Mouse (Mus musculus) adrenal gland, postnatal 36 days (tissue): Measurements from ENCODE around the gene Angptl4. TPM values are rescaled to one million over a fixed set of nuclear protein-coding genes. Genes with fewer than 3 reads are reported as not detected.
"Not testable (repeated sequence)": the region's sequence is repeated elsewhere in the genome, so short reads cannot be mapped to it uniquely, and the experiment has no call there.

Experiments used
- DNase-seq, 2 experiments: peaks; one replicate each; pipeline ENCODE4 v3.0.0; 2021; ENCODE audit warnings: mixed read lengths in 1 of 2
- total RNA-seq, 2 experiments: library from RNA; stranded (reverse); gene quantifications; 2 replicates each; pipeline ENCODE4 v1.2.3; 2021

Angptl4 gene
- total RNA-seq, 2 experiments from 2014 or later, result 62.7 to 110 TPM

DNA sequence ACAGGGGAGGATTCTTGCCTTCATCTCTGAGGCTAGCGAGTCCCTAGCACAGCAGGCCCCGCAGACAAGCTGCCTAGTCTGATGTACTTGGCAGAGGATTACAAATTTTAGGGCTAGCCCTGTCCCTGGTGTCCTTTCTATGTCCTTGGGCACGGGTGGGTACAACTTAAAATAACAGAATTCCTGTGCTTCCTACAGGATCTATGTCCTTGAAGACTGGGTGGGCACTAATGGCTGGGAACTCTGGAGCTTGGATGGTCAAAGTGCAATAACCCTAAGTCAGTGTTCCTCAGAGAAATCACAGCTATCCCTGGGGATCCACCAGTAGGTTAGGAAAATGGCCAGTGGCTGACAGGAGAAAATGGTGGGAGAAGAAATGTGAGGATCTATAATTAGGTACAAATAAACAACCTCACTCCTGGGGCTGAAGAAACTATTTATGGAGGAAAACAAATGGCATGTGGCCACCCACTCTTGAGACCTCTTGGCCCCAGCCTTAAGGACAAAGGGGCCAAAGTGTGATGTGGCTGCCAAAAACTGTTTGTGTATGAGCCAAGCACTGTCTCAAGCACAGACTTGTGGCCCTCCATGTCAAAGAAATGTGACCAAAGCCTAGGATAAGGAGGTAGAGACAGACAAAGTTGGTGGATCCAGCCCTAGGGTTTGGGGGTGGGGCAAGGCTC, 25.4 kb downstream of the Angptl4 start:
- DNase-seq, result peak; percentile 20 to 52

DNA sequence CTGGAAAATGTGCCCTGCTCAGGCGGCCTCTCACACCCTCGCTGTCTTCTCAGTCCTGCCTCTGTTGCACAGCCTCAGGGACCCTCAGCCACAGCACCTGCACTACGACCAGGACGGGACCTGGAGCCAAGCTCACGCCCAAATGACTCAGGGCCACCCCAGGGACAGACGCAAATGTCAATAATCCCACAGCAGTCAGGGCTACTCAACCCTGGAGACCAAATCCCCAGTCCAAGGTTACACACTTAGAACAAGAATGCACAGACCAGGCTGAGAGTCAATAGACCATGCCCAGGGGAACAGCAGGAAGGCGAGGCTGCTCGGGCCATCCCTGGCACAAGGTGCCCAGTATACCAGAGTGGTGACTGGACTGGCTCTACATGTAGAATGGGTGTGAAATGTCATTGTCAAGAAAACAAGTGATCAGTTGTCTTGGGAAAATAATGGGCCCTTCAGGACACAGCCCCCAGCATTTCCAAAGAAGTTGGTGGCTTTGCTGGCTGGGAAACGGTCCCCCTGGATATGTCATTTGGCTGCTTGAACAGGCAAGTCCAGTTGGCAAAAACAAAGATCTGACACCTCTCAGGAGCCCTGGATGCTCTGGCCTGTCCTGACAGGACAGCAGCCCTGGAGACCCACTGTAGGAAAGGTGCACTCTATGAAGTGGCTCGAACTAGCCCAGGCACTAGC, 26.1 kb downstream of the Angptl4 start:
- DNase-seq, result peak; percentile 77 to 82

DNA sequence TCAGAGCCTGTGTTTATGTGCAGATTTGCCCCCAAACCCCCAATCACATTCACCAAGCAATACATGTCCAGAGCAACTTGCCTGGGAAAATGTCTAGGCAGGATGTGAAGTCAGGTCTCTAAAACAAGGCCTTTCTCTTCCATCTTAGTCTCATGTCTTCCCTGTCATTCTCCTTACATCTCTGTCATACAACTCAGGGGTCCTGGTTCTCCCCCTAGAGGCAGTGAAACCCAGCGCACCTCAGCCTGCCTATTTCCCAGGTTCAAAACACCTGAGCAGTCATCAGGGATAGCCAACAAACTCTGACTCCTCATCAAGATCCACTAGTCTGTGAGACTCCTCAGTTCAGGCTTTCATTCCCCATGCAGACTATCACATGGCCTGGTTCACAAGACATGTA, 27.0 kb downstream of the Angptl4 start:
- no peak for DNase-seq

DNA sequence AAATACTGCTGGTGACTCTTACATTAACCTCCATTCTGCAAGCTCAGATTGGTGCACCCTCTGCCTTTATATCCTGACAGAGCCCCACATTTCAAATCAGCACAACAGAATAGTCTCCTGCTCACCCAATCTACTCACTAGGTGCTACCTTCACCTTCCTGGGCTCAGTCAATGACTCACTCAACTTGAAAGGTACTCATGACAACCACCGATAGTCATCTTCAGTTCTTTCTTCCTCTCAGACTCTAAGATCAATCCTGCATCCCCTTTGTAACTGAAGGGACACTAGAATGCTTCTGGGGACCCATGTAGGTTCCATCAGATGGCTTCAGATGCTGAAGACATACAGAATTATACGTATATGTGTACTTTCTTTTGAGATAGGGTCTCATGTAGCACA, 29.3 kb downstream of the Angptl4 start:
- no peak for DNase-seq

DNA sequence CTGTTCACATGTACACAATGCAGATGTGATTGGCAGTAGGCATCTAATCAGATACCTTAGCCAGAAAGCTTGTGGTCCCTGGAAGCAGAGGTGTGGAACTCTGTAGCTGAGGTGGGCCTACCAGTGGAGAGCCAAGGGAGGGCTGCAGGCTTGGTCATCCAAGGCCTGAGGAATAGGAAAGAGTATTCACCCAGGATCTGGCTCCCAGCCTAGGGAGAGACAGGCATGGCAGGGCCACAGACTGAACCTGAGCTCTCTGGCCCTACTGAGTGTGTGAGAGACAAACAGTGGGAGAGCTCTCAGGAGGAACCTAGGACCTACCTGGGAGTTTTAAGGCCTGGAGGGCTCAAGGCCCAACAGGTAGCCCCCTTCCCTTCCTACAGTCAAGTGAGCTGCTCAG, 30.4 kb downstream of the Angptl4 start:
- no peak for DNase-seq

DNA sequence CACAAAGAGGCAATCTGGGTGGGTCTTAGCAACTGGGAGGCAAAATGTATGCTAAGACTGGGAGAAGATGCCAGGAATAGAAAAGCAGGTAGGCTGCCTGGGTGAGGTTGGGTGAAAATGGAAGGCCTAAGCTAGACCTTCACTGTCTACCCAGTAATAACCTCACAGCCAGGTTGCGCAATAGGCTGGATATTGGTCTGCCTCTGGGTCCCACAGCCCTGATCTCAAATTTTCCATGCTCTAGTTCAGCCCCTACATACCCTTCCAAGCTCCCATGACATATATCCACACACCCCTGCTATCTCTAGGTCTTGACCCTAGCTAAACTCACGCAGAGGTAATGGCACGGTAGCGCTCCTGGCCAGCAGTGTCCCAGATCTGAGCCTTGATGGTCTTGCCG, 32.2 kb downstream of the Angptl4 start:
- DNase-seq, result peak; percentile 54 to 55

DNA sequence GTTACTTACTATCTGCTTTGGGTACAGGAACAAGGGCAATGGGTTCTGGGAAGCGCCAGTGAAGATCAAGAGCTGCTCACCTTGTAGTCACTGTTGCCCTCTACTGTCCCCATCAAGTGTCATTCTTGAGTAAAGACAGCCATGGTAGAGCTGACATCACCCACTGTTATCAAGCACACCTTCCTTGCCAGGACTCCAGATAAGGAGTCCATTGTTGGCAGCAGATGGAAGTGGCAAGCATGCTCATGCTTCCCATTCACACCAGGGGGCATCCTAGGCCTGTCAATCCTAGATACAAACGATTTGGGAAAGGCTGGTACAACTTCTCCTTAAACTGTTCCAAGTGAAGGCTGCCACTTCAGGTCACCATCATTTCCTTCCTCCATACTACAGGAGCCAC, 35.6 kb downstream of the Angptl4 start:
- DNase-seq, result peak; percentile 36 to 56

DNA sequence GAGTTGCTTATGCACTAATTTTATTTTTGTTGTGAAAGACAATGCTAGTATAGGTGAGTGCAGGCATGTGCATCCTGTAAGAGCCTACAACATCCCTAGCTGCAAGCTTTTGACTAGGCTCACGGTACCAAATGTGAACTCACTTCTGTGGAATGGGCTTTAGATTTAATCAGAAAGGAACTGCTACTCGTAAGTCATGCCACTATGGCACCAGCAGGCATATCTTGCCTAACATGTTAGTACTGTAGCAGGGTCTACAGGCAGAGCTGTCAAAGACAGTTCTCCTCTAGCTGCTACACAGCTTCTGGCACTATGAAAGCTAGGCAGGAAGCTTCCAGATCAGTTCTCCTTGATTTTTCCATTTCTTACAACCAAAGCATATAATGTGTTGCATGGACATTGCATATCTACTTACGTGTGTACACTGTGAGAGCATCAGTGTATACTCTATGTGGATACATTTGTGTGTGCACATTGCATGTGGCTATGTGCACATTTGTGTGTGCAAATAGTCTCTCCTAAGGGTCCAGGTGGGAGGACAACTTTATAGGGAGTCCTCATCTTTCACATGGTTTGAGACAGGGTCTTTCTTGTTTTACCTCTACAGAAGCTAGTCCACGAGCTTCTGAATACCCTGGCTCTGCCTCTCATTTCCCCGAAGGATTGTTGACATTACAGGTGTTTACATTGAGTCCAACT, 36.8 kb downstream of the Angptl4 start:
- DNase-seq, result no peak

DNA sequence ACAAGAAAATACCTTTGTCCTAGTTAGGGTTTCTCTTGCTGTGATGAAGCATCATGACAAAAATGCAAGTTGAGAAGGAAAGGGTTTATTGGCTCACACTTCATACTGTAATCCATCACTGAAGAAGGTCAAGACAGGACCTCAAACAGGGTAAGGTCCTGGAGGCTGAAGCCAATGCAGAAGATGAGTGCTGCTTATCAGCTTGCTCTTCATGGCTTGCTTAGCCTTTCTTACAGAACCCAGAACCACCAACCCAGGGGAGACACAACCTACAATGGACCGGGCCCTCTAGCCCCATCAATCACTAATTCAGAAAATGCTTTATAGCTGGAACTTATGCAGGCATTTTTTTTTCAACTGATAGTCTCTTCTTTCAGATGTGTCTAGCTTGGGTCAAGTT, 39.2 kb downstream of the Angptl4 start:
- DNase-seq, result no peak

DNA sequence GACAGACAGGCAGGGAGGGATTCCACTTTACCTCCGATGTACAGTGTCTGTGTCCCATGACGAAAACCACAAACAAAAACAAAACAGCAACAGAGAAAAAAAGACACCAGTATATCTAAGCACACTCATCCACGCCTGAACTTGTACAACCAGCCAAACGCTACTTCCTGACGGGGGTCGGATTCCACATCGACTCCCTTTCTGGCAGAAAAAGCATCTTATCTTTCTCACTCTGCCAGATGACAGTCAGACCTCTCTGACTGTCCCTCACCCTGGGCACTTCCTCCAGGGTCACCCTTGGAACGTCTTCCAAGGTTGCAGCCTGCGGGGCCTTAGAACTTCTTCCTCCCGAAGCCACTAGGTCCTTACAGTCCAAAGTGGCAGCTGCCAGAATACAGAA, 48.1 kb downstream of the Angptl4 start:
- not testable (repeated sequence) for DNase-seq

DNA sequence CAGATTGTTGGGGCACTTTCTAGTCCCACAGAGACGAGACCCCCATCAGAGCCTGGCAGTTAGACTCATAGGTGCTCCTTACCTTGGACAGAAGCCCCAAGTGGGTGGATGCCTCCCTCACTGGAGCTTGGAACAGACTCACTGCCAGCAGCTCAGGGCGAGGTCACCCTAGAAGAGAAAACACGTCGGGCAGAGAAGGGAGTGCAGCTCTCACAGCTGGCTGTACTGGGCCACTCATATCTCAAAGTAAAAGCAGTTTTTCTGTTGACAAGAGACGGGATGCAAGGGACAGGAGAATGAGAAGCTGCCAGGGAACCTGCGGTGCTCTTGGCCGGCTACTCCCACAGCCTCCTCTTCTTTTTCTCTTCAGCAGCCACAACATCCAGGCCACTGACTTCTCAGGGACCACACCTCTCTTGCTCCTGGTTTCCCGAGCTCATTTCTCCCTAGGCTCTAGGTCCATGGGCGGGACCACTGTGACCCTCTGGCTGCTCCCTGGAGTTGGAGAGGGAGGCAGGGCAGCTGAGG, 49.0 kb downstream of the Angptl4 start:
- not testable (repeated sequence) for DNase-seq

DNA sequence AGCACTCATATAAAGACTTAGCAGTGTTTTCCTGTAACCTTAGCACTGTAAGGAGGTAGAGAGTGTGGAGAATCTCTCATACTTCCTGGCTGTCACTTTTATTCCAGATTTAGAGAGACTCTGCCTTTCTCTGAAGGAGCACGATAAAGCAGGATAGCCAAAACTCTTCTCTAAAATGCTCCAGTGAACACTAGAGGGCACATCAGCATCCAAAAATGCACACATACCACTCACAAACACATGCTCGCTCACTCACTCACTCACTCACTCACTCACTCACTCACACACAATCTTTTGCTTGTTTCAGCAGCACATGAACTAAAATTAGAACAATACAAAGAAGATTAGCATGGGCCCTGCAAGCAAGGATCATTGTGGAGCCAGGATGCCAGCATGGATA, 52.4 kb downstream of the Angptl4 start:
- DNase-seq, result no peak

DNA sequence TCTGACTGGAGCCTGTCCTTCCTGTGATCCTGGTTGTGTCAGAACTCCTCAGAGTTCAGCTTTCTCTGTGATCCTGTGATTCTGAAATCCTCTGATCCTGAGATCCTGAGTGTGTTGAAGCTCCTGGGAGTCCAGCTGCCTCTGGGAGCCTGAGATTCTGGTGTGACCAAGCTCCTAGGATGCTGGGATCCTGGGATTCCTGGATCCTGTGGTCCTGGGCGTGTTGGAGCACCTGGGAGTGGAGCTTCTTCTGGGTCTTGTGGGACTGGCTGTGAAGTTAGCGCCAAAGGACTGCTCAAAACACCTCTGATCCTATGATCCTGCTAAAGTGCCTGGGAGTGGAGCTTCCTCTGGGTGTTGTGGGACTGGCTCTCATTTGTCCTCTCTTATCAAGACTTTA, 53.2 kb downstream of the Angptl4 start:
- DNase-seq, result no peak

Other genes starting within 250 kb of the Angptl4 start
- gene Myo1f, start 226.1 kb downstream of the Angptl4 start, total RNA-seq, result 1 to 10 TPM; 2.1 to 3.3 TPM
- 10 to 100 TPM; 28.9 to 35.3 TPM for gene Zfp414, start 152.7 kb downstream of the Angptl4 start, total RNA-seq
- under 1 TPM in 1 of 2 experiments, not detected in 1; 0.56 TPM for gene Pram1, start 143.8 kb downstream of the Angptl4 start, total RNA-seq
- gene Hnrnpm, start 95.0 kb downstream of the Angptl4 start, total RNA-seq, result 100 to 1,000 TPM; 136 to 171 TPM
- gene March2, start 63.2 kb downstream of the Angptl4 start, total RNA-seq, result 100 to 1,000 TPM in 1 of 2 experiments, 10 to 100 TPM in 1; 92.9 to 119 TPM
- gene Rab11b, start 21.3 kb downstream of the Angptl4 start, total RNA-seq, result 100 to 1,000 TPM; 231 to 299 TPM
- 10 to 100 TPM; 72.2 to 90.5 TPM for gene Kank3, start 28.7 kb upstream of the Angptl4 start, total RNA-seq
- gene Rps28, start 42.7 kb upstream of the Angptl4 start, total RNA-seq, result 1,000 to 10,000 TPM; 1,486 to 1,511 TPM
- 100 to 1,000 TPM; 432 to 487 TPM for gene Ndufa7, start 42.7 kb upstream of the Angptl4 start, total RNA-seq
- 10 to 100 TPM; 30.8 to 47.3 TPM for gene Cd320, start 61.3 kb upstream of the Angptl4 start, total RNA-seq
- not detected for gene Gm7029, start 92.0 kb upstream of the Angptl4 start, total RNA-seq
- 1 to 10 TPM; 3.3 to 4.4 TPM for gene Kifc1, start 108.8 kb upstream of the Angptl4 start, total RNA-seq
- gene Platr17, start 123.3 kb upstream of the Angptl4 start, total RNA-seq, result not detected
- 10 to 100 TPM; 29.2 to 30.2 TPM for gene Daxx, start 127.6 kb upstream of the Angptl4 start, total RNA-seq
- gene Tapbp, start 134.1 kb upstream of the Angptl4 start, total RNA-seq, result 100 to 1,000 TPM; 178 to 181 TPM
- gene Zbtb22, start 134.1 kb upstream of the Angptl4 start, total RNA-seq, result 10 to 100 TPM; 26.5 to 36.1 TPM
- gene Rgl2, start 147.7 kb upstream of the Angptl4 start, total RNA-seq, result 10 to 100 TPM; 37.0 to 45.9 TPM
- 10 to 100 TPM; 89.2 to 90.6 TPM for gene Pfdn6, start 158.5 kb upstream of the Angptl4 start, total RNA-seq
- gene Wdr46, start 158.8 kb upstream of the Angptl4 start, total RNA-seq, result 10 to 100 TPM; 34.4 to 34.9 TPM
- 1 to 10 TPM; 4.0 to 6.6 TPM for gene B3galt4, start 169.7 kb upstream of the Angptl4 start, total RNA-seq
- 10 to 100 TPM; 53.4 to 59.9 TPM for gene Vps52, start 174.0 kb upstream of the Angptl4 start, total RNA-seq
- 100 to 1,000 TPM; 791 to 792 TPM for gene Rps18, start 174.2 kb upstream of the Angptl4 start, total RNA-seq
- 100 to 1,000 TPM; 459 to 574 TPM for gene H2-K1, start 218.5 kb upstream of the Angptl4 start, total RNA-seq
- 10 to 100 TPM; 43.8 to 48.3 TPM for gene Ring1, start 242.8 kb upstream of the Angptl4 start, total RNA-seq
- gene H2-Ke6, start 246.2 kb upstream of the Angptl4 start, total RNA-seq, result 100 to 1,000 TPM; 243 to 247 TPM
- 100 to 1,000 TPM; 165 to 198 TPM for gene Slc39a7, start 249.9 kb upstream of the Angptl4 start, total RNA-seq
- gene Rxrb, start 250.0 kb upstream of the Angptl4 start, total RNA-seq, result 10 to 100 TPM; 53.5 to 55.7 TPM